Mouse (Mus musculus) forebrain, embryonic 11.5 days (tissue): Measurements from ENCODE around the gene Tmc6. TPM values are rescaled to one million over a fixed set of nuclear protein-coding genes. Genes with fewer than 3 reads are reported as not detected.
A peak's percentile ranks its signal among the peaks of the same experiment; 100 is the strongest.
"Not testable (repeated sequence)": the region's sequence is repeated elsewhere in the genome, so short reads cannot be mapped to it uniquely, and the experiment has no call there.

ENCODE experiments used
- ATAC-seq: fragments of 200-750 bp; cut with Nextera tagmentation; replicated peaks from 2 replicates; pipeline ENCODE4 v1.8.0; 2017; ENCODE audit warnings: moderate TSS enrichment; ENCODE audit not compliant: low FRiP score
- DNase-seq: peaks from one replicate; pipeline ENCODE4 v3.0.0-alpha.2; 2017; ENCODE audit warnings: low spot score
- H3K27ac ChIP-seq: fragments of 300-500 bp; sonication (generic); 2 replicates; pipeline ENCODE4 v1.5.1; 2014; ENCODE audit warnings: low read depth, low read length
- H3K27me3 ChIP-seq: fragments of 300-500 bp; sonication (generic); 2 replicates; pipeline ENCODE4 v1.6.1; 2014; ENCODE audit warnings: mild to moderate bottlenecking, low read length, mixed read lengths; ENCODE audit not compliant: control insufficient read depth, insufficient read depth
- H3K36me3 ChIP-seq: fragments of 300-500 bp; sonication (generic); 2 replicates; pipeline ENCODE4 v1.6.1; 2014; ENCODE audit warnings: mild to moderate bottlenecking, low read length, moderate library complexity, mixed read lengths; ENCODE audit not compliant: control insufficient read depth, insufficient read depth
- H3K4me1 ChIP-seq: fragments of 300-500 bp; sonication (generic); replicated peaks from 2 replicates; pipeline ENCODE4 v1.6.1; 2014; ENCODE audit warnings: low read length, mixed read lengths; ENCODE audit not compliant: control insufficient read depth, insufficient read depth
- H3K4me2 ChIP-seq: fragments of 300-500 bp; sonication (generic); 2 replicates; pipeline ENCODE4 v1.6.1; 2014; ENCODE audit warnings: low read depth, mild to moderate bottlenecking, low read length, moderate library complexity, mixed read lengths; ENCODE audit not compliant: severe bottlenecking
- H3K4me3 ChIP-seq: fragments of 300-500 bp; sonication (generic); 2 replicates; pipeline ENCODE4 v1.5.1; 2014; ENCODE audit warnings: low read depth, low read length
- H3K9ac ChIP-seq: fragments of 300-500 bp; sonication (generic); 2 replicates; pipeline ENCODE4 v1.6.1; 2014; ENCODE audit warnings: low read length
- H3K9me3 ChIP-seq: fragments of 300-500 bp; sonication (generic); 2 replicates; pipeline ENCODE4 v1.6.1; 2016; ENCODE audit warnings: low read length, mixed read lengths; ENCODE audit not compliant: control insufficient read depth
- WGBS: fragments of 180-500 bp; shearing (Covaris S2); extraction: QIAGEN DNeasy Blood & Tissue Kit; methylation state at CpG from one replicate; pipeline ENCODE4 v1.1.7; 2014; 5-methylcytosine and 5-hydroxymethylcytosine counted together
- polyA plus RNA-seq: library from polyadenylated mRNA; unstranded; fragments of >200 nt; fragmentation: Nextera tagmentation; extraction: Ambion mirVana; gene quantifications from 2 replicates; pipeline ENCODE4 v1.2.1, GENCODE M21; 2014

The Tmc6 gene
- polyA plus RNA-seq, 1 experiment from 2014 or later = 5.9 TPM

DNA sequence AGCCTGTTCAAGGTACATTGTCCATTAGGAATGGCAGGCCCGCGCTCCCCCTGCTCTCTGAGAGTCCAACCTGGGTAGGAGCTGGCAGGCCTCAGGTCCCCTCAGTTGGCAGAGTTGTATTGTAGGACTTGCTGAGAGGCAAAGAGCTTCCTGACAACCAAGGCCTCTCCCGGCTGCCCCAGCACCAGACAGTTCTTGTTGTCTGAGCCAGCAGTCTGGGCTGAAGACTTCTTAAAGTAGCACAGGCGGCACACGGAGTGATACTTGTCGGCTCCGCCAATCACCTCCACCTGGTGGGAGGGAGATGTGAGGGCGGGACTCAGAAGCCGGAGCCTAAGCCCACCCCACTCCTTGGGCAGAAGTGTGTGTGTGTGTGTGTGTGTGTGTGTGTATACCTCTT lies 33.9 kb upstream of the Tmc6 start:
- not testable (repeated sequence) for H3K27ac ChIP-seq, ATAC-seq, H3K27me3 ChIP-seq, H3K9ac ChIP-seq, H3K4me1 ChIP-seq, H3K9me3 ChIP-seq, H3K4me3 ChIP-seq, DNase-seq, H3K4me2 ChIP-seq, H3K36me3 ChIP-seq
- WGBS = 87% methylated on average over 9 of the region's 9 CpGs

DNA sequence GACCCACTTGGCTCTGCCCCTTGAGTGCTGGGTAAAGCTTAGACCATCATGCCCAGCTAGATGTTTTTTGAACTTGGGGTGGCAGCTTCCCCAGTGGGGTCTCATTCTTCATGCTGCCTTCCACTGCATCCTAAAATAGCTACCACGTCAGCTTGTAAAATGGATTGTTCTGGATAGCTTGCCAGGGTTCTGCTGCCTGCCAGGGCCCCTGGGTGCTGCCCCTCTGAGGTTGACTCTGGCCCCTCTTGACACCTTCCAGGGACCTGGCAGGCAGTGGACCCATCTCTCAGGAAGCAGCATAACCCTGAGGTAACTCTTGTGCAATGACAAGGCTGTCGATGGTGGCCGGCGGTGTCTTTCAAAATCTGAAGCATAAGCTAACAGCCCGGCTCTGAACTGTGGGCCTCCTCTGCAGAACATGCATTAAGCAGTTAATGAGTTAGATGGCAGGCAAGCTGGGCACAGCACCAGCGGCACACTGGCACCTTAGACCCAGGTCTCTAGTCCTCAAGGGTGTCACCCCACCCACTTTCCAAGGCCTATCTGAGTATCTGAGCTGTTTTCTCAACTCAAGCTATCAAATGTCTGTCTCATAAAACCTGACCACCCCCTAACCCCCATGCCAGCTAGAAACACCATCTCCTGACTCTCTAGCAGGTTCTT lies 32.8 kb upstream of the Tmc6 start:
- Histone ChIP-seq H3K4me1 (peaks cover 12% of the 10 kb centered on the region), H3K36me3 (peaks cover 2% of the 10 kb centered on the region; the same call in 1 of the 2 replicates), H3K9ac (no peak overlapping the region), H3K27me3 (no peaks in the 10 kb centered on the region), H3K27ac (no peak overlapping the region), H3K4me3 (no peak overlapping the region), H3K9me3 (no peaks in the 10 kb centered on the region), H3K4me2 (no peak overlapping the region)
- WGBS = 92% methylated on average over 6 of the region's 6 CpGs
- no peak for DNase-seq
- ATAC-seq = no peak

DNA sequence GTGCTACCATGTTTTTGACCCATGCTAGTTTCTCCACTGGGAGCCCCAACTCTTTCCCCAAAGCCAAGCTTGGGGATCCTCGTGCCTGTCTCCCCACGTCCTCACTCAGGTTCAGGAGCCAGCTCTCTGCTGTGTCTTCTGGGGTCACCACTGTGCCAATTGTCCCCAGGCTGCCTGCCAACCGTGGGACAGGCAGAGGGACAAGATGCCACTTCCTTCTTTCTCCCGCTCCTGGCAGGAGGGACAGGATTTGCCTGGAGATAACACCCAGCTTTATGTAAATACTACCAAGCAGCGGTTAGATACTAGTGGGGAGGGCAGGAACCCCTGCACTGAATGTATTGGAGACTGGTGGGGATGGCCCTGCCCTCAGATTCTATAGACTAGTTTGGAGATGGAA lies 31.9 kb upstream of the Tmc6 start:
- no peaks in the 10 kb centered on the region for H3K9me3 ChIP-seq
- H3K36me3 ChIP-seq = peaks cover 2% of the 10 kb centered on the region; the same call in 1 of the 2 replicates
- H3K4me3 ChIP-seq = no peak overlapping the region
- no peak for ATAC-seq
- DNase-seq = no peak
- WGBS = 85% methylated on average over 5 of the region's 5 CpGs
- no peak overlapping the region for H3K27ac ChIP-seq
- H3K4me2 ChIP-seq = no peak overlapping the region
- peaks cover 14% of the 10 kb centered on the region for H3K4me1 ChIP-seq
- H3K27me3 ChIP-seq = no peaks in the 10 kb centered on the region
- no peak overlapping the region for H3K9ac ChIP-seq

DNA sequence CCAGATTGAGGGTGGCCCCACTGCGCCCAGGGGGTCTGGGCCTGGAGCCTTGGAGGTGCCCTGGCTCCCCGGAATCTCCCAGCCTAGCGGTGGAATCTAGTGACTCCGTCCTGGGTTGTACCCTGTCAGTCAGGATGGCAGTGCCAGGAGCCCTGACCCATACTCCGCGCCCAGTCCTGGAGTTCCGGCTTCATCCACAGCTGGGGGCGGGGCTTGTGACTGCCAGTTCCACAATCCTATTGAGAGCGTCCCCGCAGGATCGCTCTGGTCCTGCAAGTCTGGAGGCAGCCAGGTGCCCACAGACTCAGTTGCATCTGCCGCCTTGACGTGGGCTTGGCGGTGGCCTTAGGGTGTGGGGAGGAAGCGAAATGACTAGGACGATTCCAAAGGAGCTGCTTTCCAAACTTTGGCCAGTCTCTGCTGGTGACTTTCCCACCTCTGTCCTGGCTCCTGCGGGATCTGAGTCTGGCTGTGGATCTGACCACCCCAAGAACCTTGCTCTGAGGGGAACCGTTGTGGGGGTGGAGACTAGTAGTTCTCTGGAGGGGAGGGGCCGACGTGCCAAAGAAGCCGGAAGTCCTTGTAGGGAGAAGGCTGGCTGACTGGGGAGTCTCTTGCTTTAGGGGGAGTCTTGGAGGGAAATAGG lies 28.5 kb upstream of the Tmc6 start:
- H3K27ac ChIP-seq = no peak overlapping the region
- H3K4me2 ChIP-seq = peak overlapping the region; percentile 96
- H3K9me3 ChIP-seq = no peaks in the 10 kb centered on the region
- H3K9ac ChIP-seq = peak overlapping the region; percentile 58
- H3K4me1 ChIP-seq = peaks cover 14% of the 10 kb centered on the region
- DNase-seq (peak; percentile 92), ATAC-seq (peak; percentile 85)
- peak overlapping the region; percentile 67 for H3K4me3 ChIP-seq
- H3K27me3 ChIP-seq = no peaks in the 10 kb centered on the region
- peaks cover 2% of the 10 kb centered on the region; the same call in 1 of the 2 replicates for H3K36me3 ChIP-seq
- 1% methylated on average over 21 of the region's 21 CpGs for WGBS

DNA sequence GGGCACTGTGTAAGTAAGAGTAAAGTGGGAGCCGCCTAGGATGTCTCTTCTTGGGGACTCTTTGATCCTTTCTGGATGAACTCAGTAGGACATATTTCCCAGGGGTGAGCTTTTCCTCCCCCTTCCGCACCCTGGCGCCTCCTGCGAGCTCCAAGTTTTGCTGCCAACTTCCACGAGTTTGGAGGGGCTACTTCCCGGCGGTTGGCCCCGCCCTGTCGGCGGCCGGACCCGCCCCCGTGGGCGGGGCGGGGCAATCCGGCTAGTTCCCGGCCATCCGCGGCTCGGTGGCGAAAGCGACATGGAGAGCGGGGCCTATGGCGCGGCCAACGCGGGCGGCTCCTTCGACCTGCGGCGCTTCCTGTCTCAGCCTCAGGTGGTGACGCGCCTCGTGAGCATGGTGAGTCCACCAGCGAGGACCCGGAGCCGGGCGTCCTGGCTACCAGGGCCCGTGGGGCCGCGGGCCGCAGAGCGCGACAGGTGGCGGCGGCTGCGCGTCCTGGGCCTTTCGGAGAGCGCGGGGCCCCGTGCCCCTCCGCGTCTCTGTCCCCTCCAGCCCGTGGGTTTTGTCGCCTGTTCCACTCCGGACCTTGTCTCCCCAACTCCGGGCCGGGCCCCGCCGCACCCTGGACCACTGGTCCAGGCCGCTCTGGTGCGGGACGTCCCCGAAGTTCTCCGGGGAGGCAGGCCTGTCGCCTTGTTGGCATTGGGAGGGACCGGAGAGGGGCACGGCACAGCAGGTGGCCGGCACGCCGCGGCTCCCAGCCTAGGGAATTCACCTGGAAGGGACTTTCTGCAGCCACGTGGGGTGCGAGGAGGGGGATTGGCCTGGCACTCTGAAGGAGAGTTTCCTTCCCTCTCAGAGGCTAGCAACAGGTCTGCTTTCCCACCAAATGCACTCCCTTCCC lies 27.7 kb upstream of the Tmc6 start, which contains the start of the genes Gm20708 and Syngr2:
Gm20708 (plus strand) TSS at position 262 of the 905 bp plus-strand sequence.
Syngr2 (plus strand) TSS at position 262 of the 905 bp plus-strand sequence.
- Histone ChIP-seq H3K9ac (peak within 1 kb of the TSS; percentile 58), H3K27me3 (no peaks in the 10 kb centered on the region), H3K4me2 (peak within 1 kb of the TSS; percentile 96), H3K9me3 (no peaks in the 10 kb centered on the region), H3K4me3 (peak within 1 kb of the TSS; percentile 67), H3K36me3 (no peaks in the 10 kb centered on the region; the same call in 1 of the 2 replicates), H3K27ac (no peak within 1 kb of the TSS), H3K4me1 (peaks cover 14% of the 10 kb centered on the region)
- peak; percentile 88 for DNase-seq
- under 1% methylated on average over 75 of the region's 75 CpGs for WGBS
- ATAC-seq = peak; percentile 74

DNA sequence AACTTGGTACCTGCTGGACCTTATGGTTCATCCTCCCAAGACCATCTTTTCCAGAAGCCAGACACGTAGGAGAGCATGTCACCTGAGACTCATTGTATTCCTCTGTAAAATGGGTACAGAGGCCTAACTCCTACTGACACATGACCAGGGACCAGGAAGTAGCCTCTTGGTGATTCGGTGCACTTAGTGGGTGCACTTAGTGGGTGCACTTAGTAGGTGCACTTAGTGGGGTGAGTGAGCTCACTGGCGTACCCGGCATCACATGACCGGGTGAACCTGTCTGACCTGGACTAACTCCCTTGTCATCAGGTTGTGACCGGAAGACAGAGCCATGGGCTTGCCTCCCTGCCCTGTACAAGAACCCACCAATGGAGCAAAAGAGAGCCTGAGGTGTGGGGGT lies 24.8 kb upstream of the Tmc6 start:
- ATAC-seq (no peak), DNase-seq (no peak)
- no peak overlapping the region for H3K27ac ChIP-seq
- WGBS = 95% methylated on average over 6 of the region's 6 CpGs
- H3K4me2 ChIP-seq = no peak overlapping the region
- no peak overlapping the region for H3K4me3 ChIP-seq
- no peaks in the 10 kb centered on the region for H3K36me3 ChIP-seq
- H3K4me1 ChIP-seq = peaks cover 14% of the 10 kb centered on the region
- H3K9ac ChIP-seq = no peak overlapping the region
- no peaks in the 10 kb centered on the region for H3K9me3 ChIP-seq
- no peaks in the 10 kb centered on the region for H3K27me3 ChIP-seq

DNA sequence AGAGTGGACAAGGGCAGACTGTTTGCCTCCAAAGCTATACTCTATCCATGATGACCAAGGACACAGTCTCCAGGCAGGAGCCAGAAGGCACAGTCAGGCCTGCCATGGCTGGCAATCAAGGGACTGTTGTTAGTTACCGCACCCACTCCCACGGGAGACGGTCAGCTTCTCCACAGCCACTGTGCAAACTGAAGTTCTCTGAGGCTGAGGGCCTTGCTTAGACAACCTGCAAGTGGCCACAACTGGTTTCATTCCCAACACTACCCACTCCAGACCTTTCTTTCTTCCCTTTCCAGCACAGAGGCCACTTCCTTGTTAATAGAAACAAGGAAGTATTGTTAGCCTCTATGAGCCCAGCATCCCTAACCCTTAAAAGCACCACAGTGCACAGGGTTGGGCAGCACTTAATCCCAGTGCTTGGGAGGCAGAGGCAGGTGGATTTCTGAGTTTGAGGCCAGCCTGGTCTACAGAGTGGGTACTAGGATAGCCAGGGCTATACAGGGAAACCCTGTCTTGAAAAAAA lies 21.2 kb upstream of the Tmc6 start:
- ATAC-seq = no peak
- H3K9me3 ChIP-seq = no peaks in the 10 kb centered on the region
- H3K27ac ChIP-seq = no peak overlapping the region
- H3K4me2 ChIP-seq = no peak overlapping the region
- no peaks in the 10 kb centered on the region for H3K4me1 ChIP-seq
- no peaks in the 10 kb centered on the region for H3K36me3 ChIP-seq
- no peaks in the 10 kb centered on the region for H3K27me3 ChIP-seq
- WGBS = 99% methylated on average over 3 of the region's 3 CpGs
- DNase-seq = no peak
- no peak overlapping the region for H3K4me3 ChIP-seq
- no peak overlapping the region for H3K9ac ChIP-seq

DNA sequence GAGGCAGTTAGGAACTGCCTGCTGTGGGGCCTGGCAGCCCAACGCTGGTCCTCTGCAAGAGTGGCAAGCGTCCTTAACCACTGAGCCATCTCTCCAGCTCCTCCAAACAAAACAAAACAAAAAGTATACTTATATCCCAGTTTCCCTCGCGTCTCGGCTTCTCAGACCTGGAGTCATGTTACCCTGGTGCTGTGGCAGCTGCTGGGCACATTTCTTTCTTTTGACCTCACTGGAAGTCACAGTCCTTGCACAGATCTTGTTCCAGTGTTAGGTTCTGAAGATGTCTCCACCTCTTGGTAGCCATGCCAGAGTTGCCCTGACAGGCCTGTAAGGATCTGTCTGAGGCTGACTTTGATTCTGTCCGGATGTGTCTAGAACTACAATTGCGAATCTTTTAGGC lies 19.7 kb upstream of the Tmc6 start:
- ATAC-seq (no peak), DNase-seq (no peak)
- no peak overlapping the region for H3K4me2 ChIP-seq
- H3K4me1 ChIP-seq = no peaks in the 10 kb centered on the region
- H3K36me3 ChIP-seq = no peaks in the 10 kb centered on the region
- no peak overlapping the region for H3K27ac ChIP-seq
- H3K27me3 ChIP-seq = no peaks in the 10 kb centered on the region
- no peak overlapping the region for H3K4me3 ChIP-seq
- 78% methylated on average over 7 of the region's 7 CpGs for WGBS
- H3K9me3 ChIP-seq = no peaks in the 10 kb centered on the region
- H3K9ac ChIP-seq = no peak overlapping the region
